Mouse (Mus musculus) ES-E14 (cell line): ENCODE measurements around the gene Clec16a.

Experiments used
- CHD2 ChIP-seq: IDR thresholded peaks from 2 replicates; pipeline ENCODE4 v1.6.1; 2014; ENCODE audit warnings: mild to moderate bottlenecking, low read depth, low read length, inconsistent platforms
- HCFC1 ChIP-seq: IDR thresholded peaks from 2 replicates; pipeline ENCODE4 v1.6.1; 2012; ENCODE audit warnings: low read length, inconsistent platforms, borderline replicate concordance; ENCODE audit not compliant: insufficient read depth
- MAFK ChIP-seq: IDR thresholded peaks from 2 replicates; pipeline ENCODE4 v1.6.1; 2014; ENCODE audit warnings: mild to moderate bottlenecking, low read depth, low read length, inconsistent platforms; ENCODE audit not compliant: insufficient read depth
- ZC3H11A ChIP-seq: IDR thresholded peaks from 2 replicates; pipeline ENCODE4 v1.6.1; 2012; ENCODE audit warnings: low read depth, mild to moderate bottlenecking, inconsistent platforms, low read length, borderline replicate concordance
- ZNF384 ChIP-seq: IDR thresholded peaks from 2 replicates; pipeline ENCODE4 v1.6.1; 2012; ENCODE audit warnings: low read depth, low read length, inconsistent platforms

DNA sequence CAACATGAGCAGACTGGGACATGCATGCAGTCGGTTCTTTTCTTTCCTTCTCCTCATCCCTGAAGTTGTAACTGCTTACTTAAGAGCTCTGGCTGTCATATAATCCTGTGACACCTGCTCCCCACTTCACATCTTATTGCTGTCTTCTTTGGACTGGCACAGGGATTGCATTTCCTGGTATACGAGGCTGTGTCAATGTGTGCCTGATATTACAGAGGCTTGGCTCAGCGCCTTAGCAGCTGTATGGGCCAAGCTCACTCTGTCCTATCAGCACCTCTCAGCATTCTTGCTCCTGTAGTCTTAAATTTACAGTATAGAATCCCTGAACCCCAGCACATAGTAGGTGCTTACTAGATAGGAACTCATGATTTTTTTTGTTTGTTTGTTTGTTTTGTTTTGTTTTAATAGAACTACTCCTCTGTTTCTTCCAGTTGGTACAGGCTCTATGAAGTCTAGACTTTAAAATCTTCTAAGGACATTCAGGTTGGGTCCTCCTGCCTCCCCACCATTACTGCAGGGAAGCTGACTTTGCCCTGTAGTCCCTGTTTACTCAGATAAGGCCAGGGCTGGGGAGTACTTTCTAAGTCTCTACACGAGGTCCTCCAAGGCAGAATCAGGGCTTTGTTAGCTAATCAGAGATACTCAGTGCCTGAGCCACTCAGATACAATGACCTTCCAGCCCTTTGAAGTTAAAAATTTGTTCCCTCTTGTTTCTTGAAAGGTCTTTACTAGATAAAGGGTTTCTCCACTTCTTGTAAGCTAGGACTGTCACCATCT is 97.9 kb downstream of the Clec16a start:
- no peak for TF ChIP-seq HCFC1
- TF ChIP-seq CHD2: no peak
- TF ChIP-seq ZNF384: no peak
- no peak for TF ChIP-seq ZC3H11A
- TF ChIP-seq MAFK: no peak
